Mouse (Mus musculus): ENCODE data around the gene Dffb. TPM values are rescaled to one million over a fixed set of nuclear protein-coding genes. Genes with fewer than 3 reads are reported as not detected.

Dffb gene
- polyA plus RNA-seq, 1 experiment from 2014 or later: 5.8 TPM

GRCm38 (mm10) chr4:154019571-154019970, 44.6 kb upstream of the Dffb start:
- Histone ChIP-seq H3K36me3 (ENCODE audit: control insufficient read depth, insufficient read depth, low read length) (peaks cover 39% of the 10 kb centered on the region), H3K9me3 (ENCODE audit: control insufficient read depth, low read length) (no peaks in the 10 kb centered on the region), H3K4me2 (replicated peaks; ENCODE audit: low read depth) (no peak overlapping the region), H3K9ac (ENCODE audit: low read length) (no peak overlapping the region), H3K27ac (replicated peaks) (no peak overlapping the region), H3K4me3 (ENCODE audit: low read depth, low read length) (no peak overlapping the region), H3K4me1 (replicated peaks; ENCODE audit: control insufficient read depth, insufficient read depth) (peaks cover 2% of the 10 kb centered on the region; the same call in 1 of the 2 replicates), H3K27me3 (ENCODE audit: control insufficient read depth, insufficient read depth, low read length) (no peaks in the 10 kb centered on the region)
- no peak for ATAC-seq (ENCODE audit: low FRiP score, low TSS enrichment)
- TF ChIP-seq CTCF (IDR thresholded peaks at IDR 0.05; ENCODE audit: low read depth): peak; percentile 76
- no peak for TF ChIP-seq EP300 (optimal IDR thresholded peaks at IDR 0.05)
- 64% methylated on average over 7 of the region's 7 CpGs for WGBS
- DNase-seq (ENCODE audit: low spot score): peak; percentile 65

DNA sequence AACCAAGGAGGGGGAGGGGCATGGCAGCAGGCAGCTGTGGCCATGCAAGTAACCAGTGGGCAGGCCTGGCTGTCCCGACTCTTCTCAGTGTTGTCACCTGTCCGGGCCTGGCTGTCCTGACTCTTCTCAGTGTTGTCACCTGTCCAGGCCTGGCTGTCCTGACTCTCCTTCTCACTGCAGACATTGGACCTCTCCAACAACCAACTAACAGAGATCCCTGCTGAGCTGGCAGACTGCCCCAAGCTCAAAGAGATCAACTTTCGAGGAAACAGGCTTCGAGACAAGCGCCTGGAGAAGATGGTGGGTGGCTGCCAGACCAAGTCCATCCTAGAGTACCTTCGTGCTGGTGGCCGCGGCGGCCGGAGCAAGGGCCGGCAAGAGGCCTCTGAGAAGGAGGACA, 40.5 kb upstream of the Dffb start:
- Histone ChIP-seq H3K9me3 (ENCODE audit: control insufficient read depth, low read length) (no peaks in the 10 kb centered on the region), H3K4me3 (ENCODE audit: low read depth, low read length) (no peak overlapping the region), H3K9ac (ENCODE audit: low read length) (no peak overlapping the region), H3K27me3 (ENCODE audit: control insufficient read depth, insufficient read depth, low read length) (no peaks in the 10 kb centered on the region), H3K27ac (replicated peaks) (no peak overlapping the region), H3K4me2 (replicated peaks; ENCODE audit: low read depth) (no peak overlapping the region), H3K36me3 (ENCODE audit: control insufficient read depth, insufficient read depth, low read length) (peaks cover 32% of the 10 kb centered on the region), H3K4me1 (replicated peaks; ENCODE audit: control insufficient read depth, insufficient read depth) (peaks cover 5% of the 10 kb centered on the region; the same call in 1 of the 2 replicates)
- TF ChIP-seq EP300 (optimal IDR thresholded peaks at IDR 0.05) (no peak), CTCF (IDR thresholded peaks at IDR 0.05; ENCODE audit: low read depth) (no peak)
- no peak for DNase-seq (ENCODE audit: low spot score)
- WGBS: 91% methylated on average over 11 of the region's 11 CpGs
- no peak for ATAC-seq (ENCODE audit: low FRiP score, low TSS enrichment)

GRCm38 (mm10) chr4:154012132-154012882, 37.4 kb upstream of the Dffb start:
- Histone ChIP-seq H3K9me3 (ENCODE audit: control insufficient read depth, low read length) (no peaks in the 10 kb centered on the region), H3K4me2 (replicated peaks; ENCODE audit: low read depth) (peak overlapping the region; percentile 96), H3K27ac (replicated peaks) (peak overlapping the region; percentile 76), H3K27me3 (ENCODE audit: control insufficient read depth, insufficient read depth, low read length) (no peaks in the 10 kb centered on the region), H3K4me3 (ENCODE audit: low read depth, low read length) (peak overlapping the region; percentile 99), H3K36me3 (ENCODE audit: control insufficient read depth, insufficient read depth, low read length) (peaks cover 10% of the 10 kb centered on the region), H3K4me1 (replicated peaks; ENCODE audit: control insufficient read depth, insufficient read depth) (peaks cover 5% of the 10 kb centered on the region; the same call in 1 of the 2 replicates), H3K9ac (ENCODE audit: low read length) (peak overlapping the region; percentile 96)
- WGBS: under 1% methylated on average over 44 of the region's 55 CpGs
- TF ChIP-seq CTCF (IDR thresholded peaks at IDR 0.05; ENCODE audit: low read depth): no peak
- no peak for TF ChIP-seq EP300 (optimal IDR thresholded peaks at IDR 0.05)
- DNase-seq (ENCODE audit: low spot score) (peak; percentile 42), ATAC-seq (ENCODE audit: low FRiP score, low TSS enrichment) (no peak)

GRCm38 (mm10) chr4:154011646-154012089, 36.7 kb upstream of the Dffb start, which contains the start of gene Lrrc47:
Gene Lrrc47 (plus strand): TSS chr4:154011731.
- DNase-seq (ENCODE audit: low spot score) (peak; percentile 87), ATAC-seq (ENCODE audit: low FRiP score, low TSS enrichment) (peak; percentile 92)
- no peaks in the 10 kb centered on the region for H3K27me3 ChIP-seq (ENCODE audit: control insufficient read depth, insufficient read depth, low read length)
- no peaks in the 10 kb centered on the region for H3K9me3 ChIP-seq (ENCODE audit: control insufficient read depth, low read length)
- H3K36me3 ChIP-seq (ENCODE audit: control insufficient read depth, insufficient read depth, low read length): peaks cover 8% of the 10 kb centered on the region
- H3K27ac ChIP-seq (replicated peaks): peak within 1 kb of the TSS; percentile 76
- peaks cover 5% of the 10 kb centered on the region; the same call in 1 of the 2 replicates for H3K4me1 ChIP-seq (replicated peaks; ENCODE audit: control insufficient read depth, insufficient read depth)
- 0% methylated on average over 25 of the region's 59 CpGs for WGBS
- peak within 1 kb of the TSS; percentile 96 for H3K9ac ChIP-seq (ENCODE audit: low read length)
- H3K4me2 ChIP-seq (replicated peaks; ENCODE audit: low read depth): peak within 1 kb of the TSS; percentile 96
- no peak for TF ChIP-seq CTCF (IDR thresholded peaks at IDR 0.05; ENCODE audit: low read depth)
- H3K4me3 ChIP-seq (ENCODE audit: low read depth, low read length): peak within 1 kb of the TSS; percentile 99

GRCm38 (mm10) chr4:154010907-154011645, 36.1 kb upstream of the Dffb start:
- peak; percentile 48; the same call in 1 of the 2 replicates for ATAC-seq (ENCODE audit: low FRiP score, low TSS enrichment)

More at GRCm38 (mm10) chr4:154010907-154011645, 36.1 kb upstream of the Dffb start:
- TF ChIP-seq EP300 (optimal IDR thresholded peaks at IDR 0.05) (no peak), CTCF (IDR thresholded peaks at IDR 0.05; ENCODE audit: low read depth) (no peak)
- Histone ChIP-seq H3K27ac (replicated peaks) (peak overlapping the region; percentile 76), H3K36me3 (ENCODE audit: control insufficient read depth, insufficient read depth, low read length) (peaks cover 9% of the 10 kb centered on the region), H3K4me1 (replicated peaks; ENCODE audit: control insufficient read depth, insufficient read depth) (peaks cover 5% of the 10 kb centered on the region; the same call in 1 of the 2 replicates), H3K4me3 (ENCODE audit: low read depth, low read length) (peak overlapping the region; percentile 99), H3K9me3 (ENCODE audit: control insufficient read depth, low read length) (no peaks in the 10 kb centered on the region), H3K9ac (ENCODE audit: low read length) (peak overlapping the region; percentile 96), H3K27me3 (ENCODE audit: control insufficient read depth, insufficient read depth, low read length) (no peaks in the 10 kb centered on the region), H3K4me2 (replicated peaks; ENCODE audit: low read depth) (peak overlapping the region; percentile 96)
- DNase-seq (ENCODE audit: low spot score): no peak
- 27% methylated on average over 13 of the region's 13 CpGs for WGBS

Data from stomach, postnatal 0 days (tissue).